Mouse (Mus musculus) CH12.LX (cell line): ENCODE data around the gene Unc80. TPM values are rescaled to one million over a fixed set of nuclear protein-coding genes. Genes with fewer than 3 reads are reported as not detected.

Experiments used
- DNase-seq: peaks from one replicate; pipeline ENCODE4 v3.0.0-alpha.2; 2013; ENCODE audit errors: extremely low read depth
- H3K27ac ChIP-seq: 2 replicates; pipeline ENCODE4 v1.5.1; 2012; ENCODE audit warnings: low read depth, mild to moderate bottlenecking, control low read depth, moderate library complexity; ENCODE audit not compliant: insufficient read depth
- H3K27me3 ChIP-seq: replicated peaks from 2 replicates; pipeline ENCODE3; 2012; ENCODE audit warnings: inconsistent platforms
- H3K36me3 ChIP-seq, 2 experiments: replicated peaks in 1 of 2; 2 replicates each; pipeline versions ENCODE3 to v1.6.1; 2012; ENCODE audit warnings: inconsistent platforms in 1 of 2, low read length in 1 of 2, mild to moderate bottlenecking in 1 of 2, mixed read lengths in 1 of 2, moderate library complexity in 1 of 2; ENCODE audit not compliant: control insufficient read depth in 1 of 2, insufficient read depth in 1 of 2
- H3K4me1 ChIP-seq, 2 experiments: 2 replicates each; pipeline ENCODE4 v1.6.1; 2012; ENCODE audit warnings: inconsistent platforms in 1 of 2, moderate library complexity in 1 of 2; ENCODE audit not compliant: insufficient read depth in 2 of 2, control insufficient read depth in 1 of 2
- H3K4me2 ChIP-seq: 2 replicates; pipeline ENCODE4 v1.6.1; 2012; ENCODE audit warnings: low read depth, mild to moderate bottlenecking, control low read depth; ENCODE audit not compliant: poor library complexity, insufficient read depth, severe bottlenecking
- H3K4me3 ChIP-seq, 3 experiments: fragments of 150-350 bp in 1 of 3; sonication (generic) in 1 of 3; replicated peaks in 1 of 3; 2 replicates each; pipeline versions ENCODE3 to v1.5.1; 2011 to 2012; ENCODE audit warnings: low read depth in 2 of 3, low read length in 2 of 3, mild to moderate bottlenecking in 2 of 3, moderate library complexity in 2 of 3, control low read depth in 1 of 3, improper control_type of control experiment in 1 of 3, inconsistent platforms in 1 of 3, mixed read lengths in 1 of 3; ENCODE audit not compliant: poor library complexity in 1 of 3
- H3K79me2 ChIP-seq: replicated peaks from 2 replicates; pipeline ENCODE4 v1.6.1; 2012; ENCODE audit warnings: mild to moderate bottlenecking, moderate library complexity; ENCODE audit not compliant: control insufficient read depth, poor library complexity, insufficient read depth, severe bottlenecking; ENCODE audit errors: extremely low read depth
- H3K9ac ChIP-seq: 2 replicates; pipeline ENCODE4 v1.6.1; 2012; ENCODE audit warnings: low read depth, mild to moderate bottlenecking, control low read depth, moderate library complexity; ENCODE audit not compliant: insufficient read depth
- H3K9me3 ChIP-seq: replicated peaks from 2 replicates; pipeline ENCODE3; 2012; ENCODE audit warnings: low read length, inconsistent platforms, mixed read lengths
- CHD1 ChIP-seq: IDR thresholded peaks from 2 replicates; pipeline ENCODE4 v1.6.1; 2012; ENCODE audit warnings: low read depth, low read length, improper control_type of control experiment, inconsistent platforms
- CHD2 ChIP-seq: IDR thresholded peaks from 2 replicates; pipeline ENCODE4 v1.6.1; 2011; ENCODE audit warnings: low read length, improper control_type of control experiment
- CTCF ChIP-seq, 2 experiments: IDR thresholded peaks in 1 of 2; conservative IDR thresholded peaks in 1 of 2; 2 replicates each; pipeline ENCODE4 v1.5.1; 2011 to 2012; ENCODE audit warnings: low read depth in 2 of 2, low read length in 2 of 2, improper control_type of control experiment in 1 of 2, inconsistent platforms in 1 of 2, mild to moderate bottlenecking in 1 of 2, moderate library complexity in 1 of 2
- E2F4 ChIP-seq: IDR thresholded peaks from 2 replicates; pipeline ENCODE4 v1.6.1; 2011; ENCODE audit warnings: low read depth, low read length, improper control_type of control experiment; ENCODE audit not compliant: insufficient replicate concordance
- GABPA ChIP-seq: IDR thresholded peaks from 2 replicates; pipeline ENCODE4 v1.6.1; 2012; ENCODE audit warnings: low read depth, low read length, improper control_type of control experiment, inconsistent platforms; ENCODE audit not compliant: insufficient replicate concordance
- HCFC1 ChIP-seq: IDR thresholded peaks from 2 replicates; pipeline ENCODE4 v1.6.1; 2012; ENCODE audit warnings: low read depth, mild to moderate bottlenecking, inconsistent platforms, low read length, improper control_type of control experiment
- KAT2A ChIP-seq: IDR thresholded peaks from 2 replicates; pipeline ENCODE4 v1.6.1; 2012; ENCODE audit warnings: low read length, improper control_type of control experiment, inconsistent platforms; ENCODE audit not compliant: insufficient replicate concordance
- MAFK ChIP-seq: IDR thresholded peaks from 2 replicates; pipeline ENCODE4 v1.6.1; 2011; ENCODE audit warnings: low read length, improper control_type of control experiment; ENCODE audit not compliant: insufficient replicate concordance
- MAX ChIP-seq: IDR thresholded peaks from 2 replicates; pipeline ENCODE4 v1.6.1; 2011; ENCODE audit warnings: low read length, improper control_type of control experiment
- MAZ ChIP-seq: IDR thresholded peaks from 2 replicates; pipeline ENCODE4 v1.6.1; 2012; ENCODE audit warnings: low read depth, mild to moderate bottlenecking, inconsistent platforms, low read length, improper control_type of control experiment, moderate library complexity
- MEF2A ChIP-seq: IDR thresholded peaks from 2 replicates; pipeline ENCODE4 v1.6.1; 2014; ENCODE audit warnings: low read depth, mild to moderate bottlenecking, inconsistent platforms, low read length, improper control_type of control experiment, borderline replicate concordance
- MYC ChIP-seq: IDR thresholded peaks from 2 replicates; pipeline ENCODE4 v1.6.1; 2011; ENCODE audit warnings: low read depth, mild to moderate bottlenecking, improper control_type of control experiment, low read length
- NELFE ChIP-seq: IDR thresholded peaks from 2 replicates; pipeline ENCODE4 v1.6.1; 2011; ENCODE audit warnings: low read depth, low read length, improper control_type of control experiment
- NRF1 ChIP-seq: IDR thresholded peaks from 2 replicates; pipeline ENCODE4 v1.6.1; 2014; ENCODE audit warnings: low read depth, mild to moderate bottlenecking, inconsistent platforms, low read length, improper control_type of control experiment, moderate library complexity
- PAX5 ChIP-seq: IDR thresholded peaks from 2 replicates; pipeline ENCODE4 v1.6.1; 2012; ENCODE audit warnings: low read length, inconsistent platforms, mixed read lengths
- POLR2A ChIP-seq: IDR thresholded peaks from 2 replicates; pipeline ENCODE4 v1.6.1; 2011; ENCODE audit warnings: low read depth, mild to moderate bottlenecking, improper control_type of control experiment, low read length
- POLR2AphosphoS2 ChIP-seq: IDR thresholded peaks from 2 replicates; pipeline ENCODE4 v1.6.1; 2011; ENCODE audit warnings: low read depth, low read length, improper control_type of control experiment
- RCOR1 ChIP-seq: conservative IDR thresholded peaks from 2 replicates; pipeline ENCODE4 v1.6.1; 2012; ENCODE audit warnings: low read depth, mild to moderate bottlenecking, inconsistent platforms, low read length, improper control_type of control experiment
- SMC3 ChIP-seq: IDR thresholded peaks from 2 replicates; pipeline ENCODE4 v1.6.1; 2011; ENCODE audit warnings: low read depth, low read length, improper control_type of control experiment
- TBP ChIP-seq: conservative IDR thresholded peaks from 2 replicates; pipeline ENCODE4 v1.6.1; 2011; ENCODE audit warnings: low read depth, low read length, improper control_type of control experiment
- USF1 ChIP-seq: IDR thresholded peaks from 2 replicates; pipeline ENCODE4 v1.6.1; 2014; ENCODE audit warnings: low read depth, mild to moderate bottlenecking, inconsistent platforms, low read length, improper control_type of control experiment
- ZC3H11A ChIP-seq: IDR thresholded peaks from 2 replicates; pipeline ENCODE4 v1.6.1; 2012; ENCODE audit warnings: low read depth, mild to moderate bottlenecking, inconsistent platforms, low read length, improper control_type of control experiment
- ZKSCAN1 ChIP-seq: IDR thresholded peaks from 2 replicates; pipeline ENCODE4 v1.6.1; 2012; ENCODE audit warnings: low read depth, inconsistent platforms, low read length, improper control_type of control experiment, borderline replicate concordance
- ZMIZ1 ChIP-seq: IDR thresholded peaks from 2 replicates; pipeline ENCODE4 v1.6.1; 2012; ENCODE audit warnings: low read depth, mild to moderate bottlenecking, inconsistent platforms, low read length, improper control_type of control experiment
- dilution Hi-C: fragments of 300-500 bp; cut with MboI; formaldehyde crosslinking; loops from 2 replicates; pipeline ENCODE4 v1.14.3; 2020; ENCODE audit warnings: low sequenced_read_pairs; ENCODE audit not compliant: extremely low pct_unique_long_range_greater_than_20kb, extremely low pct_ligation_motif_present
- in situ Hi-C: fragments of 300-500 bp; cut with MboI; formaldehyde crosslinking; loops from 3 replicates; pipeline ENCODE4 v1.14.3; 2019; ENCODE audit warnings: low sequenced_read_pairs, low pct_ligation_motif_present, low pct_unique_long_range_greater_than_20kb, mixed read lengths
- polyA plus RNA-seq: library from polyadenylated mRNA; unstranded; fragments of >175 nt; gene quantifications from 2 replicates; pipeline ENCODE4 v1.2.1, GENCODE M21; 2012; ENCODE audit warnings: low read depth; ENCODE audit not compliant: insufficient read length
- total RNA-seq, 2 experiments: library from RNA; depleted of rRNA; stranded (reverse); fragments of 300-350 nt in 1 of 2; fragments of >200 nt in 1 of 2; gene quantifications; 2 replicates each; pipeline ENCODE4 v1.2.3; 2012 to 2014

Unc80 gene
- total RNA-seq (2012; rRNA removed): 0.04 TPM in 2 replicates
- 0.01 and 0.04 TPM in 2 replicates for total RNA-seq (2014; rRNA removed)
- 0.03 and 0.11 TPM in 2 replicates for polyA plus RNA-seq

DNA sequence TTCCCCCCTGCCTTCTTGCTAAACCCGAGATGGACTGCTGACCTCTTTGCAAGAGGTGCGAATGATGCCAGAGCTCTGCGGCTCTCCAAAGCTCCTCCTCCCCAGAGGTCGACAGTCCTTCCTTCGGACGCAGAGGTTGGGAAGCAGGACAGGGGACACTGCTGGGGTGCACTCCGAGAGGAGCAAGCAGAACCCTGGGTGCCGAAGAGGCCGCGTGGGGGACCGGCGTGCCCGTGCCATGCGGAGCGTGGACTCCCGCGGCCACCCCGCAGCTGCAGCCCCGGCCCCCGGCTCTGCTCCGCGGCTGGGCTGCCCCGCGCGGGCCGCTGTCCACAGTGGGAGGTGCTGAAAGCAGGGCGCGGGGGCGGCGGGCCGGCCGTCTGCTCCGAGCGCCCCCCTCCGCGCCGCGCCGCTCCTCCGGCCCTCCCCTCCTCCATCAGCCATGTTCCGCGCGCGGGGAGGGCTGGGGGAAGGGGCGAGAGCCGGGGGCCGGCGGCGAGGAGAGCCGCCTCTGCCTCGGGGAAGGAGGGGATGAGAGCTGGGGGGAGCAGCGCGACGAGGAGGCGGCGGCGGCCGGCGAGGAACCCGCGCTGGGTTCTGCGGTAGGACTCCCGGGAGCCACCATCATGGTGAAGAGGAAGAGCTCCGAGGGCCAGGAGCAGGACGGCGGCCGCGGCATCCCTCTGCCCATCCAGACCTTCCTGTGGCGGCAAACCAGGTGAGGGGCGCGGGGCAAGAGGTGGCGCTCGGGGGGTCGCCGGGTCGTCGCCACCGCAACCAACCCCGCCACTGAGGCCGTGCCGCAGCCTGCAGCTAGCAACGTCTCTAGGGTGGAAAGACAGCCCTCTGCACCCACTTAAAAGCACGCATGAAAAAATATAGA, at the start of gene Unc80:
Unc80 (plus strand) TSS at position 547 of the 883 bp plus-strand sequence.
- Histone ChIP-seq H3K9me3 (peaks cover 5% of the 10 kb centered on the region), H3K9ac (no peak within 1 kb of the TSS), H3K4me2 (no peak within 1 kb of the TSS)
- dilution Hi-C loops (no loop called here), in situ Hi-C loops (no loop called here)
- TF ChIP-seq MAZ: no peak
- no peak for TF ChIP-seq ZC3H11A
- no peak for TF ChIP-seq RCOR1
- TF ChIP-seq NELFE: no peak
- no peak for TF ChIP-seq CTCF (conservative IDR thresholded peaks at IDR 0.05 in 1 of 2, IDR thresholded peaks at IDR 0.05 in 1 of 2; ENCODE audit: low read depth in 2 of 2, low read length in 2 of 2)
- TF ChIP-seq GABPA: no peak
- TF ChIP-seq MAX: no peak
- TF ChIP-seq MEF2A: no peak
- TF ChIP-seq POLR2AphosphoS2: no peak
- TF ChIP-seq ZMIZ1: no peak
- no peak for TF ChIP-seq MYC
- TF ChIP-seq TBP: no peak
- TF ChIP-seq E2F4: no peak
- TF ChIP-seq KAT2A: no peak
- TF ChIP-seq ZKSCAN1: no peak
- no peak for TF ChIP-seq USF1
- no peak for TF ChIP-seq PAX5
- no peak for TF ChIP-seq CHD1
- no peak for TF ChIP-seq NRF1
- TF ChIP-seq, all 38 proteins: peak for 0
- no peak within 1 kb of the TSS for H3K27ac ChIP-seq
- no peaks in the 10 kb centered on the region for H3K27me3 ChIP-seq
- H3K4me3 ChIP-seq: no peak within 1 kb of the TSS
- no peaks in the 10 kb centered on the region for H3K4me1 ChIP-seq
- H3K79me2 ChIP-seq: no peaks in the 10 kb centered on the region
- DNase-seq: no peak
- no peaks in the 10 kb centered on the region for H3K36me3 ChIP-seq

DNA sequence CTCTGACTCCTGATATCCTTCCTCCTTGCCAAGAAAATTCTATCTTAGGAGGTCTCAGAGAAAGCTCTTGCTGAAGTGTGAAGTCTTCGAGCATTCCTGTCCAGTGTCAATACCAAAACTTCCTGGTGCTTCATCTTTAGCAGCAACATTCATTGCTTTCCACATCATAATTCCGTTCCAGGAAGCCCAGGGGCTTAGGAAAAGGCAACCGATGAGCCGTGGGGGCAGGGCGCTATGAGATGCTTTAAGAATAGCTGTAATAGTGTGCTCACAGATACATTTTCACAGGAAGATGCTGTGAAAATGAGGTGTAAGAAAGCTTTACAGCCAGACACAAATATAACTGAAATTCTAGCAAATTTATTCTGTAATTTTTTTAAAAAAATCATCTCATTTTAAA, 42.1 kb upstream of the Unc80 start:
- no peak for DNase-seq
- TF ChIP-seq E2F4: no peak
- TF ChIP-seq ZKSCAN1: no peak
- TF ChIP-seq KAT2A: no peak
- TF ChIP-seq SMC3: no peak
- TF ChIP-seq HCFC1: no peak
- TF ChIP-seq PAX5: no peak
- no peak for TF ChIP-seq TBP
- no peak for TF ChIP-seq MAZ
- no peak for TF ChIP-seq RCOR1
- no peak for TF ChIP-seq NELFE
- TF ChIP-seq CHD1: no peak
- no peak for TF ChIP-seq POLR2A
- TF ChIP-seq ZMIZ1: no peak
- no peak for TF ChIP-seq MAFK
- TF ChIP-seq CHD2: no peak
- no peak for TF ChIP-seq NRF1
- H3K4me2 ChIP-seq: no peak overlapping the region
- peaks cover 0 to 2% of the 10 kb centered on the region in 2 experiments for H3K36me3 ChIP-seq
- H3K9me3 ChIP-seq: no peaks in the 10 kb centered on the region
- H3K4me3 ChIP-seq: no peak overlapping the region
- no peak overlapping the region for H3K9ac ChIP-seq
- in situ Hi-C loops: no loop called here
- H3K27me3 ChIP-seq: no peaks in the 10 kb centered on the region
- no peak overlapping the region for H3K27ac ChIP-seq
- dilution Hi-C loops: no loop called here
- H3K79me2 ChIP-seq: no peaks in the 10 kb centered on the region
- no peaks in the 10 kb centered on the region for H3K4me1 ChIP-seq
